Mouse (Mus musculus) heart, embryonic 14.5 days (tissue): ENCODE measurements around the gene Anks1b. TPM values are rescaled to one million over a fixed set of nuclear protein-coding genes. Genes with fewer than 3 reads are reported as not detected.

ENCODE experiments used
- ATAC-seq: fragments of 200-750 bp; cut with Nextera tagmentation; 2 replicates; pipeline ENCODE4 v1.8.0; 2017; ENCODE audit warnings: low read depth, moderate TSS enrichment; ENCODE audit not compliant: insufficient number of reproducible peaks, insufficient read depth, low FRiP score
- H3K27ac ChIP-seq, 2 experiments: fragments of 200-500 bp in 1 of 2; fragments of 300-500 bp in 1 of 2; sonication (generic) in 1 of 2; replicated peaks in 1 of 2; 2 replicates each; pipeline ENCODE4 v1.5.1; 2012 to 2014; ENCODE audit warnings: low read depth in 2 of 2, low read length in 2 of 2, control low read depth in 1 of 2, mild to moderate bottlenecking in 1 of 2, mixed read lengths in 1 of 2; ENCODE audit not compliant: control insufficient read depth in 1 of 2, insufficient read depth in 1 of 2
- H3K27me3 ChIP-seq: fragments of 300-500 bp; sonication (generic); 2 replicates; pipeline ENCODE4 v1.6.1; 2014; ENCODE audit warnings: mild to moderate bottlenecking, low read length, control low read depth; ENCODE audit not compliant: control insufficient read depth, insufficient read depth
- H3K36me3 ChIP-seq: fragments of 300-500 bp; sonication (generic); 2 replicates; pipeline ENCODE4 v1.6.1; 2014; ENCODE audit warnings: mild to moderate bottlenecking, control low read depth, low read length, mixed read lengths; ENCODE audit not compliant: control insufficient read depth, insufficient read depth
- H3K4me1 ChIP-seq, 2 experiments: fragments of 200-500 bp in 1 of 2; fragments of 300-500 bp in 1 of 2; sonication (generic) in 1 of 2; 2 replicates each; pipeline ENCODE4 v1.6.1; 2012 to 2014; ENCODE audit warnings: low read length in 2 of 2, control low read depth in 1 of 2, mixed read lengths in 1 of 2; ENCODE audit not compliant: control insufficient read depth in 2 of 2, insufficient read depth in 2 of 2
- H3K4me2 ChIP-seq: fragments of 300-500 bp; sonication (generic); 2 replicates; pipeline ENCODE4 v1.6.1; 2014; ENCODE audit warnings: mild to moderate bottlenecking, low read length
- H3K4me3 ChIP-seq, 2 experiments: fragments of 200-500 bp in 1 of 2; fragments of 300-500 bp in 1 of 2; sonication (generic) in 1 of 2; 2 replicates each; pipeline ENCODE4 v1.5.1; 2012 to 2014; ENCODE audit warnings: low read length in 2 of 2, mild to moderate bottlenecking in 2 of 2, control low read depth in 1 of 2, low read depth in 1 of 2, moderate library complexity in 1 of 2; ENCODE audit not compliant: control insufficient read depth in 1 of 2, insufficient read depth in 1 of 2
- H3K9ac ChIP-seq: fragments of 300-500 bp; sonication (generic); 2 replicates; pipeline ENCODE4 v1.6.1; 2014; ENCODE audit warnings: mild to moderate bottlenecking, low read length
- H3K9me3 ChIP-seq: fragments of 300-500 bp; sonication (generic); 2 replicates; pipeline ENCODE4 v1.6.1; 2016; ENCODE audit warnings: low read length, control low read depth; ENCODE audit not compliant: control insufficient read depth
- WGBS: fragments of 180-500 bp; shearing (Covaris S2); extraction: QIAGEN DNeasy Blood & Tissue Kit; methylation state at CpG from one replicate; pipeline ENCODE4 v1.1.7; 2014; 5-methylcytosine and 5-hydroxymethylcytosine counted together
- polyA plus RNA-seq: library from polyadenylated mRNA; unstranded; fragments of >200 nt; fragmentation: Nextera tagmentation; extraction: Ambion mirVana; gene quantifications from 2 replicates; pipeline ENCODE4 v1.2.1, GENCODE M21; 2014

The Anks1b gene
- polyA plus RNA-seq, 1 experiment from 2014 or later = 0.14 TPM

GRCm38 (mm10) chr10:90599149-90599548, 725.8 kb downstream of the Anks1b start:
- Histone ChIP-seq H3K9me3 (no peaks in the 10 kb centered on the region), H3K36me3 (no peaks in the 10 kb centered on the region), H3K9ac (no peak overlapping the region), H3K27ac (no peak overlapping the region), H3K27me3 (no peaks in the 10 kb centered on the region), H3K4me3 (no peak overlapping the region), H3K4me1 (no peaks in the 10 kb centered on the region), H3K4me2 (no peak overlapping the region)
- ATAC-seq = no peak

- ATAC-seq = no peak
Observed at GRCm38 (mm10) chr10:90599726-90600531, 726.6 kb downstream of the Anks1b start.

GRCm38 (mm10) chr10:90607586-90607985, 734.3 kb downstream of the Anks1b start:
- Histone ChIP-seq H3K4me3 (no peak overlapping the region), H3K27me3 (no peaks in the 10 kb centered on the region), H3K9ac (no peak overlapping the region), H3K9me3 (no peaks in the 10 kb centered on the region), H3K36me3 (no peaks in the 10 kb centered on the region), H3K27ac (no peak overlapping the region), H3K4me2 (no peak overlapping the region), H3K4me1 (no peaks in the 10 kb centered on the region)
- 73% methylated on average over 3 of the region's 3 CpGs for WGBS
- no peak for ATAC-seq

More at GRCm38 (mm10) chr10:90599726-90600531, 726.6 kb downstream of the Anks1b start:
- no peaks in the 10 kb centered on the region for H3K36me3 ChIP-seq
- no peaks in the 10 kb centered on the region for H3K9me3 ChIP-seq
- H3K4me3 ChIP-seq = no peak overlapping the region
- H3K27me3 ChIP-seq = no peaks in the 10 kb centered on the region
- H3K4me2 ChIP-seq = no peak overlapping the region
- H3K4me1 ChIP-seq = no peaks in the 10 kb centered on the region
- 78% methylated on average over 14 of the region's 14 CpGs for WGBS
- no peak overlapping the region for H3K9ac ChIP-seq
- H3K27ac ChIP-seq = no peak overlapping the region

- Histone ChIP-seq H3K27me3 (no peaks in the 10 kb centered on the region), H3K4me3 (no peak overlapping the region), H3K4me1 (no peaks in the 10 kb centered on the region), H3K9me3 (no peaks in the 10 kb centered on the region), H3K9ac (no peak overlapping the region), H3K27ac (no peak overlapping the region), H3K4me2 (no peak overlapping the region), H3K36me3 (no peaks in the 10 kb centered on the region)
- 77% methylated on average over 7 of the region's 7 CpGs for WGBS
- no peak for ATAC-seq
Observed at GRCm38 (mm10) chr10:90609437-90609836, 736.1 kb downstream of the Anks1b start.

- H3K27me3 ChIP-seq = no peaks in the 10 kb centered on the region
- no peak overlapping the region for H3K4me3 ChIP-seq
- no peak overlapping the region for H3K27ac ChIP-seq
- H3K4me2 ChIP-seq = no peak overlapping the region
- WGBS = 91% methylated on average over 3 of the region's 3 CpGs
- no peaks in the 10 kb centered on the region for H3K4me1 ChIP-seq
- no peak for ATAC-seq
- H3K9me3 ChIP-seq = no peaks in the 10 kb centered on the region
- H3K36me3 ChIP-seq = no peaks in the 10 kb centered on the region
- H3K9ac ChIP-seq = no peak overlapping the region
Observed at GRCm38 (mm10) chr10:90613051-90613450, 739.7 kb downstream of the Anks1b start.

GRCm38 (mm10) chr10:90615196-90615595, 741.9 kb downstream of the Anks1b start:
- WGBS = 64% methylated on average over 2 of the region's 2 CpGs
- H3K9ac ChIP-seq = no peak overlapping the region
- no peak overlapping the region for H3K4me2 ChIP-seq
- no peak overlapping the region for H3K27ac ChIP-seq
- H3K4me1 ChIP-seq = no peaks in the 10 kb centered on the region
- H3K36me3 ChIP-seq = no peaks in the 10 kb centered on the region
- no peaks in the 10 kb centered on the region for H3K27me3 ChIP-seq
- ATAC-seq = no peak
- no peak overlapping the region for H3K4me3 ChIP-seq
- H3K9me3 ChIP-seq = no peaks in the 10 kb centered on the region

GRCm38 (mm10) chr10:90616622-90617021, 743.3 kb downstream of the Anks1b start:
- Histone ChIP-seq H3K27me3 (no peaks in the 10 kb centered on the region), H3K27ac (no peak overlapping the region), H3K4me2 (no peak overlapping the region), H3K9me3 (no peaks in the 10 kb centered on the region), H3K9ac (no peak overlapping the region), H3K4me3 (no peak overlapping the region), H3K4me1 (no peaks in the 10 kb centered on the region), H3K36me3 (no peaks in the 10 kb centered on the region)
- ATAC-seq = no peak
- WGBS = 74% methylated on average over 2 of the region's 2 CpGs
